Mouse (Mus musculus) forebrain, embryonic 16.5 days (tissue): ENCODE data around the gene Ube2l6. TPM values are rescaled to one million over a fixed set of nuclear protein-coding genes. Genes with fewer than 3 reads are reported as not detected.

ENCODE experiments used
- ATAC-seq: fragments of 200-750 bp; cut with Nextera tagmentation; 2 replicates; pipeline ENCODE4 v1.8.0; 2017; ENCODE audit warnings: mild to moderate bottlenecking, moderate library complexity
- H3K27ac ChIP-seq: fragments of 300-500 bp; sonication (generic); 2 replicates; pipeline ENCODE4 v1.5.1; 2014; ENCODE audit warnings: low read length, control low read depth
- H3K27me3 ChIP-seq: fragments of 300-500 bp; sonication (generic); replicated peaks from 2 replicates; pipeline ENCODE4 v1.6.1; 2014; ENCODE audit warnings: low read length; ENCODE audit not compliant: control insufficient read depth, insufficient read depth
- H3K36me3 ChIP-seq: fragments of 300-500 bp; sonication (generic); 2 replicates; pipeline ENCODE4 v1.6.1; 2014; ENCODE audit not compliant: control insufficient read depth, insufficient read depth
- H3K4me1 ChIP-seq: fragments of 300-500 bp; sonication (generic); replicated peaks from 2 replicates; pipeline ENCODE4 v1.6.1; 2014; ENCODE audit warnings: low read length; ENCODE audit not compliant: control insufficient read depth, insufficient read depth
- H3K4me2 ChIP-seq: fragments of 300-500 bp; sonication (generic); 2 replicates; pipeline ENCODE4 v1.6.1; 2014; ENCODE audit warnings: mild to moderate bottlenecking, low read length, control low read depth
- H3K4me3 ChIP-seq: fragments of 300-500 bp; sonication (generic); replicated peaks from 2 replicates; pipeline ENCODE4 v1.5.1; 2014; ENCODE audit warnings: mild to moderate bottlenecking, low read length, control low read depth
- H3K9ac ChIP-seq: fragments of 300-500 bp; sonication (generic); replicated peaks from 2 replicates; pipeline ENCODE4 v1.6.1; 2014; ENCODE audit warnings: low read depth, low read length, control low read depth
- H3K9me3 ChIP-seq: fragments of 300-500 bp; sonication (generic); 2 replicates; pipeline ENCODE4 v1.6.1; 2016; ENCODE audit warnings: low read length; ENCODE audit not compliant: control insufficient read depth
- WGBS: fragments of 180-500 bp; shearing (Covaris S2); extraction: QIAGEN DNeasy Blood & Tissue Kit; methylation state at CpG from one replicate; pipeline ENCODE4 v1.1.7; 2014; 5-methylcytosine and 5-hydroxymethylcytosine counted together
- polyA plus RNA-seq: library from polyadenylated mRNA; unstranded; fragments of >200 nt; fragmentation: Nextera tagmentation; extraction: Ambion mirVana; gene quantifications from 2 replicates; pipeline ENCODE4 v1.2.1, GENCODE M21; 2015

The Ube2l6 gene
- polyA plus RNA-seq, 1 experiment from 2014 or later: 21.2 TPM

DNA sequence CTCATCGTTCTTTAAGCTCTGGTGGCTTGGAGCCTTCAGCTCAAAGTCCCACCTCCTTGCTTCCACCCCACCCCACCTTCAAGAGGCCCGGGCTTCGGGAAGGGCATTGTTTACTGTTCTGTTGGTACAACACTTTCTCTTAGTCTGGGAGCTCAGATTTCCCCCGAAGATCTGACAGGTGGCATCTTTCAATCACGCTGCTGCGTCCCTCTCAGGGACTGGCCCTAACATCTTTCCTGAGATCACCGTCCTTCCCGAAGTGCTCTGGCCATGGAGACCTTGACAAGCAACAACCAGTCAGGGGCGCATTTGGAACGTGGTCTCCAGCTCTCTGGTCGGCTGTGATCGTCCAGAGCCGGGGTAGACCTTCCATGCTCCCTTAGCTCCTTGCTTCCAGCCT, 23.9 kb downstream of the Ube2l6 start, which contains the start of gene Smtnl1:
Smtnl1 (minus strand) TSS at position 101 of the 400 bp plus-strand sequence.
- WGBS: 71% methylated on average over 13 of the region's 13 CpGs
- Histone ChIP-seq H3K4me2 (no peak within 1 kb of the TSS), H3K27ac (no peak within 1 kb of the TSS), H3K9ac (no peak within 1 kb of the TSS), H3K4me3 (no peak within 1 kb of the TSS), H3K9me3 (no peaks in the 10 kb centered on the region), H3K4me1 (peaks cover 3% of the 10 kb centered on the region), H3K27me3 (peaks cover 5% of the 10 kb centered on the region), H3K36me3 (no peaks in the 10 kb centered on the region)
- ATAC-seq: no peak

DNA sequence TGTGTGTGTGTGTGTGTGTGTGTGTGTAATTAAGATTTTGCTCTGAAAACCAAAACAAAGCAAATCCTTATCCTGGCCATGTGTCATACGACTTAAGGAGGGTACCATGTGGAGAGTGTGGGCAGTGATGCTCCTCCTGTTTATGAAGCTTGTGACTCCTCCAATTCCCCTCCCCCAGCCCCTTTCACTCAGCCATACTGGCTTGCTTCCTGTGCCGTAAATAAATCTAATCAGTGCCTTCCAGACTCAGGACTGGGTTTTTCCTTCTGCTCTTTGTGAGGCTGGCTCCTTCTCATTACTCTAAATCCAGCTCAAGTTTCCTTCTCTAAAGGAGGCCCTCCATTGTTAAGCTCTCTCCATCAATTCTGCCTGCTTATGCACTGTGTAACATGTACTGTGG, 24.6 kb downstream of the Ube2l6 start:
- 51% methylated on average over 2 of the region's 2 CpGs for WGBS
- ATAC-seq: no peak

DNA sequence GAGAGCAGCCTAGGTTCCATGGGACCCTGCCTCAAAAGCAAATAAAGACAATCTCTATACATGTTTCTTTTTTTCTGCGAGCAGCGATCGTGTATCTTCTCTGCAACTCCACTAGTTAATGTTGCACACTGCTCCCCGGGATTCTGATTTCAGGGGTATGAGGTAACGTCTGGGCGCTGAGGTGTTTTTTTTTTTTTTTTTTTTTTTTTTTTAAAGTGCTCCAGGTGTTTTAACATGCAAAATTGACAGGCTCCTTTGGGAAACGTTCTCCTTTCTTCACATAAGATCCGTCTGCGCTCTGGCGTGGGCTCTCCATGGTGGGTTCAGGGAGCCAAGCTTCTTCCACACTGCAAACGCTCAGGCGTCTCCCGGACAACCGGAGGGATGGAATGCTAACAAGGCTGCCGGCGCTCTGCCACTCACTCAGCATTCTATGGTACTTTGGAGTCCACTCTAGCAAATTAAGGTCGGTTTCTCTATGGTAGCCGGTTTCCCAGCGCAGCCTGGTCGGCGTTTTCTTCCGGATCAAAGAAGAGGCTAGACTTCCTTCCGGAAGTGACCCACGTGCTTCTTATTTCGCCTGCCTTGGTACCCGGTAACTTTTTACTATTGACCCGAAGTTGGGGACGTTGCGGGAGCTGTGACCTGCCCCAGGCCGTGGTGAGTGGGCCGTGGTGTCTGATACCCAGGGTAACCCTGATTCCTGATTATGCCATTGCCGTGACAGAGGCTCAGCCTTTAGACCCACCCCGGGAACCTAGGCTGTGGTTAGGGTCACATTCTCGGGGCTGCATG, 28.1 kb downstream of the Ube2l6 start, which contains the start of gene Timm10:
Timm10 (plus strand) TSS at position 510 of the 795 bp plus-strand sequence.
- peak within 1 kb of the TSS; percentile 58; the same call in 1 of the 2 replicates for H3K27ac ChIP-seq
- ATAC-seq: peak; percentile 95
- H3K4me1 ChIP-seq: peaks cover 11% of the 10 kb centered on the region
- H3K9me3 ChIP-seq: no peaks in the 10 kb centered on the region
- no peaks in the 10 kb centered on the region; the same call in 1 of the 2 replicates for H3K36me3 ChIP-seq
- H3K27me3 ChIP-seq: 0 out of 2 replicates have a peak, but pooled peaks cover 2% of the 10 kb centered on the region
- peak within 1 kb of the TSS; percentile 100 for H3K4me2 ChIP-seq
- WGBS: under 1% methylated on average over 34 of the region's 34 CpGs
- peak within 1 kb of the TSS; percentile 64 for H3K9ac ChIP-seq
- peak within 1 kb of the TSS; percentile 94 for H3K4me3 ChIP-seq

More for the DNA sequence above, 24.6 kb downstream of the Ube2l6 start:
- Histone ChIP-seq H3K4me2 (no peak overlapping the region), H3K27ac (no peak overlapping the region), H3K9ac (no peak overlapping the region), H3K27me3 (peaks cover 5% of the 10 kb centered on the region), H3K4me1 (peaks cover 8% of the 10 kb centered on the region), H3K9me3 (no peaks in the 10 kb centered on the region), H3K36me3 (no peaks in the 10 kb centered on the region), H3K4me3 (no peak overlapping the region)

DNA sequence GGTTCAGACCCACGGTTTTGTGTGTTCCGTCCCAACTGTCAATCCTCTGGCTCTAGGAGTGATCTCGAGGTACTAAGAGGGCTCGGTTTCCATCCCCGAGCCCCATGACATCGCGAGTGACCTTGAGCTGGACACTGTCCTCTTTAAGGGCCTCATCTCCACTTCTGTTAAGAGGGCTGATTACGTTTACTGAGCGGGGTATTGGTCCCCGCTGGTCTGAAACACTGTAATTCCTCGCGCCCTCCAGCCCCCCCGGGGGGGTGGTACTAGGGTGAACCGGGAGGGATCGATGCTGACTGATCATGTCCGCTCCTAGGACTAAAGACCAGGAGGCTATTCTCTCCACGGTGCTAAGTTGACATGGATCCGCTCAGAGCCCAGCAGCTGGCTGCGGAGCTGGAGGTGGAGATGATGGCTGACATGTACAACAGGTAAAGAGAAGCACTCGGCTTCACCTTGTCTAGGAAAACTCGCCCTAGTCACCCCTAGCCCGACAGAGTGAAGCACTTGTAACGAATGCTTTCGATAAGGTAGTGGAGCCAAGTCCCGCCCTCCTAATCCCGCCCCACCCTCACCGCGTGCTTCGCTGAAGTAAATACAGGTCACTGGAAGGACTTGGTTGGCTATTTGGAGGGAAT, 28.8 kb downstream of the Ube2l6 start:
- under 1% methylated on average over 29 of the region's 29 CpGs for WGBS
- Histone ChIP-seq H3K4me1 (peaks cover 16% of the 10 kb centered on the region), H3K27me3 (0 out of 2 replicates have a peak, but pooled peaks cover under 1% of the 10 kb centered on the region), H3K27ac (no peak overlapping the region), H3K4me2 (peak overlapping the region; percentile 100), H3K4me3 (peak overlapping the region; percentile 94), H3K36me3 (no peaks in the 10 kb centered on the region; the same call in 1 of the 2 replicates), H3K9ac (peak overlapping the region; percentile 64), H3K9me3 (no peaks in the 10 kb centered on the region)
- no peak; the same call in 1 of the 2 replicates for ATAC-seq

DNA sequence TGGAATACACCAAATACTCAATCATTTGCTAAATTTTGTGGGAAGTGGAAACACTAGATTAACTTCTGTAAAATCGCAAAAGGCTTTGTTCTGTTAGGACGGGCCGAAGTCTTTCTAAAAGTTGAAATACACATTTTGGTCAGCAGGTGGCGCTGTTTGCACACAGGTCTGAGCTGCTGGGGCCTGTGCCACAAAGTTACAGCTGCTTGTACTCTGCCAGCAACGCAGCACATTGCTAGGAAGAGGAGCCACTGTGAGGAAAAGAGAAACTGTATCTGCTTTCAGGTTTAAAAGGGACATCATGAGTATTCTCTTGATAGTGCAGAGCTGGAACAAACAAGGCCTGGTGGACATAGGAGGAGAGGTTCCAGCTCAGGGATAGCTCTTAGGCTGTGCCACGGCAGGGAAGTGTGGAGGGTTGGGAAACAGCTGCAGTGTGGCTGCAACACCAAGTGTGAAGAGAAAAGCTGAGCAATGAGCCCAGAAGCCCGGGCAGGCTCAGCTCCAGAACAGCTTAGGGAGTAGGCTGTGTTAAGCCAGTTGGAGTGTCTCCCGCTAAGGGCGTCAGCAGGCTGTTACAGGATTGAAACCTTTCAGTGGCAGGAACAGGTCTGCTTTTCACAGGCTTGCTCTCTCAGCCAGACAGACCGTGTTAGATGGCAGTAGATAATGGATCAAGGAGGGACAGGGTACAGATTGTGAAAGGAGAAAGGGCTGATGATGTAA, 33.2 kb downstream of the Ube2l6 start:
- Histone ChIP-seq H3K9ac (no peak overlapping the region), H3K27me3 (no peaks in the 10 kb centered on the region), H3K4me1 (peaks cover 16% of the 10 kb centered on the region), H3K36me3 (no peaks in the 10 kb centered on the region; the same call in 1 of the 2 replicates), H3K4me2 (no peak overlapping the region), H3K4me3 (no peak overlapping the region), H3K9me3 (no peaks in the 10 kb centered on the region), H3K27ac (peak overlapping the region; percentile 63; the same call in 1 of the 2 replicates)
- 30% methylated on average over 10 of the region's 10 CpGs for WGBS
- peak; percentile 76 for ATAC-seq

DNA sequence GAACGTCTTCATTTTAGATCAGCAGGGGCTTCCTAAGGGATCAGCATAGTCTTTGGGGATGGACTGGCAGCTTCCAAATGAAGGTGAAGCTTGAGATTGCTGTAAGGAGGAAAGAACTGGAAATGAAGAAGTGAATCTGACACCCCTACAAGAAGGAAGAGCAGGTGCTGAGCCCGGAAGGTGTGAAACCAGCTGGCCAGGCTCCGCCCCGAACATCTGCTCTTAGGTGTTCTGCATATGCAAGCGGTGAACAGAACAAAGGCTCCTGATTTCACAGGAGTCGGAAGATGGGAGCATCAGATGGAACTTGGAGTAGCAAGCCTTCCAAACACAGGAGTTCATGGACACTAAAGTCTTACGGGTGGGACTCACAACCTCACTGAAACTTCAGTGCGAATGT, 38.5 kb downstream of the Ube2l6 start:
- H3K9me3 ChIP-seq: no peaks in the 10 kb centered on the region
- no peak overlapping the region for H3K4me3 ChIP-seq
- peaks cover 17% of the 10 kb centered on the region for H3K4me1 ChIP-seq
- WGBS: 65% methylated on average over 8 of the region's 8 CpGs
- no peaks in the 10 kb centered on the region for H3K36me3 ChIP-seq
- no peak overlapping the region for H3K27ac ChIP-seq
- H3K9ac ChIP-seq: no peak overlapping the region
- H3K27me3 ChIP-seq: peaks cover 24% of the 10 kb centered on the region
- no peak overlapping the region for H3K4me2 ChIP-seq
- no peak for ATAC-seq

DNA sequence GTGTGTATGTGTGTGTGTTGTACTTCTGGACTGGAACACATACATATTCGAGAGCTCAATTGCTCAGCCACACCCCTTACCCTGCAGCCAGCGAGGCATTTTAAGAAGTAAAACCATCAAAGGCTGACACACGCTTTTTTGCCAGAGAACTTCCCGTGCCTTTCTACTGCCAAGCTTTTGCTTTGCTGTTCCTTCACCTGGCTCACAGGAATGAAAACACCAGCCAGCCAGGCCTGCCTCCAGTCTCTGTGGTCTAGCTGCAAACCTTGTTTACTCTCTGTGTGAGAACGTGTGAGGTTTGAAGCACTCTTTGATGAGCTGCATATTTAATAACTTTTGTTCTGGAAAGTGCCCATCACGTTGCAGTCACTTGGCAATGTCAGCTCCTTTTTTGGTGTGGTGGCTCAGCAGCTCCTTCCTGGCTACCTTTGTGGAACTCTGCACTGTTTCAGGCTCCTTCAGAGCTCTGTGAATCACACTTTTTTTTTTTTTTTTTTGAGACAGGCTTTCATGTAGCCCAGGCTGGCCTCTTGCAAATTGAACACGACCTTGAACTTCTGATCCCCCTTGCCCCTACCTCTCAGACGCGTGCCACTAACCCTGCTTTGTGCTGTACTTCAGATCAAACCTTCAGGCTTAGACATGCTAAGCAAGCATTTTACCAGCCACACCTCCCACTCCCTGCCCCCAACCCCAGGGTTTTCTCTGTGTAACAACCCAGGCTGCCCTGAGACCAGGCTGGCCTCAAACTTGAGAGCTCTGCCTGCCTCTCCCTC, 39.4 kb downstream of the Ube2l6 start:
- Histone ChIP-seq H3K27ac (no peak overlapping the region), H3K9me3 (no peaks in the 10 kb centered on the region), H3K4me2 (no peak overlapping the region), H3K4me1 (peaks cover 16% of the 10 kb centered on the region), H3K9ac (no peak overlapping the region), H3K4me3 (no peak overlapping the region), H3K27me3 (peaks cover 24% of the 10 kb centered on the region), H3K36me3 (no peaks in the 10 kb centered on the region)
- no peak for ATAC-seq
- WGBS: 23% methylated on average over 9 of the region's 9 CpGs

DNA sequence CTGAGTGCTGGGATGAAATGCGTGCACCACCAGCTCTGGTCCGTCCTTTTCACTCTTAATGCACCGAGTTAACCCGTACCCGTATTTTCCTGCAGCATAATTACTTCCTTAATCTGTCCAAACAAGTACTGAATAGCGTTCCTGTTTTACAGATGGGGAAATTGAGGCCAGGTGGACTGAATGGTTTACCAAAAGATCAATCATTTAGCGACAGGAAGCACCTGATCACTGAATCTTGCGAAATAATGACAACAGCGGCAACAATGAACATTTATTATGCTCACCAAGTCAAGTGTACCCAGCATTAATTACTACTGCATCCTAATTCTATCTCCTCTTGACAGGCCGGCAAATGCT, 39.9 kb downstream of the Ube2l6 start, which contains the start of gene Slc43a1:
Slc43a1 (plus strand) TSS at position 258 of the 357 bp plus-strand sequence.
- peaks cover 16% of the 10 kb centered on the region for H3K4me1 ChIP-seq
- H3K27ac ChIP-seq: no peak within 1 kb of the TSS
- peak within 1 kb of the TSS; percentile 46 for H3K9ac ChIP-seq
- peaks cover 24% of the 10 kb centered on the region for H3K27me3 ChIP-seq
- no peak for ATAC-seq
- no peaks in the 10 kb centered on the region for H3K36me3 ChIP-seq
- WGBS: 9% methylated on average over 10 of the region's 10 CpGs
- H3K4me3 ChIP-seq: peak within 1 kb of the TSS; percentile 49
- no peaks in the 10 kb centered on the region for H3K9me3 ChIP-seq
- H3K4me2 ChIP-seq: peak within 1 kb of the TSS; percentile 83
